Mouse (Mus musculus) erythroblast, embryonic 14.5 days (primary cell): ENCODE data around the gene Usp21.

ENCODE experiments used
- GATA1 ChIP-seq: IDR thresholded peaks from 2 replicates; pipeline ENCODE4 v1.6.1; 2012; ENCODE audit warnings: low read length, inconsistent platforms, mixed read lengths
- TAL1 ChIP-seq: IDR thresholded peaks from 3 replicates; pipeline ENCODE4 v1.6.1; 2012; ENCODE audit warnings: low read length, inconsistent platforms, mixed read lengths

DNA sequence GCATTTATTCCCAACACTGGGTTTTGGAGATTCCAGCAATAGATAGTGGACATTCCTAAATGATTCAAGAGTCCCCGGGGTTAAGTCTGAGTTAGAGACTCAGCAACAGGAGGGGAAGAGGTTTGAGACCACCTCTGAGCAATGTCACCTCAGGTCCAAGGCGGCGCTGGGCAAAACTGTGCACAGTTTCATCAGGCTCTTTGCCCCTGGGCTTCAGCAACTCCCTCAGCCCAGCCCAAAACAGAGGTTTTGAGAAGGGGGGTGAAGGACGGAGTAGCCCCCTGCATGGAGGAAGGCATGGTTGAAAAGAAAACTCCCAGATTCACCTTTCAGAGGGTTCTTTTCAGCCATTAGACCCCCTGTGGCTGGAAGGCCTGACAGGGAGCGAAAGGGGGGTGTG, 8.1 kb downstream of the Usp21 start:
- TF ChIP-seq GATA1 (peak; percentile 25; the same call in 1 of the 2 replicates), TAL1 (no peak)
